11 mouse cellular contexts compared by ENCODE assay signal in genomic region chr9:15036807-15037206, GRCm38 (mm10). TPM values are rescaled to one million over a fixed set of nuclear protein-coding genes. Genes with fewer than 3 reads are reported as not detected.
DNase-seq lines count a peak whose midpoint lies in the region; ATAC-seq and TF ChIP-seq lines count a peak whose summit lies in the region.
"Had no signal": no experiment of that assay in that cellular context is flagged by ENCODE, and none has a peak within 500 bp of the region (broad histone marks: within the 10 kb centered on the region; RNA-seq: fewer than 3 reads in every experiment).

No protein-coding gene starts in this region.

- H3K4me2 ChIP-seq in heart, embryonic 11.5 days, result no peak overlapping the region
- H3K4me2 ChIP-seq in embryonic facial prominence, embryonic 12.5 days (replicated peaks), result no peak overlapping the region
- no peak overlapping the region for H3K4me2 ChIP-seq in hindbrain, postnatal 0 days (ENCODE audit: low read depth, low read length)
- no peak overlapping the region for H3K4me2 ChIP-seq in neural tube, embryonic 14.5 days (ENCODE audit: low read depth, low read length)
- H3K4me2 ChIP-seq: liver, embryonic 15.5 days had no signal

- H3K9me3 ChIP-seq in heart, embryonic 10.5 days, result no peaks in the 10 kb centered on the region
- no peaks in the 10 kb centered on the region for H3K9me3 ChIP-seq in heart, embryonic 11.5 days (replicated peaks; ENCODE audit: control insufficient read depth, low read length)
- H3K9me3 ChIP-seq in embryonic facial prominence, embryonic 12.5 days, result no peaks in the 10 kb centered on the region
- no peaks in the 10 kb centered on the region for H3K9me3 ChIP-seq in hindbrain, postnatal 0 days (ENCODE audit: low read length)
- H3K9me3 ChIP-seq in neural tube, embryonic 14.5 days (ENCODE audit: control insufficient read depth, low read length), result no peaks in the 10 kb centered on the region
- H3K9me3 ChIP-seq: liver, embryonic 15.5 days had no signal

- no peak for TF ChIP-seq CTCF in hindbrain, postnatal 0 days (IDR thresholded peaks at IDR 0.05; ENCODE audit: low read depth)

- 70% methylated on average over 4 of the region's 4 CpGs for WGBS in heart, embryonic 10.5 days
- 69% methylated on average over 4 of the region's 4 CpGs for WGBS in heart, embryonic 11.5 days (ENCODE audit: insufficient replicate concordance)
- WGBS in embryonic facial prominence, embryonic 12.5 days, result 39% methylated on average over 4 of the region's 4 CpGs
- 24% methylated on average over 4 of the region's 4 CpGs for WGBS in hindbrain, postnatal 0 days
- 44% methylated on average over 4 of the region's 4 CpGs for WGBS in neural tube, embryonic 14.5 days

- no peak for ATAC-seq in heart, embryonic 11.5 days (replicated peaks; ENCODE audit: insufficient number of reproducible peaks, low FRiP score, low TSS enrichment)
- ATAC-seq in embryonic facial prominence, embryonic 12.5 days (ENCODE audit: insufficient number of reproducible peaks, insufficient read depth, low FRiP score, low TSS enrichment), result 0 out of 2 replicates have a peak, but pooled peaks have one; percentile 16
- no peak; the same call in 1 of the 2 replicates for ATAC-seq in hindbrain, postnatal 0 days
- peak; percentile 65 for ATAC-seq in neural tube, embryonic 14.5 days (ENCODE audit: low read depth)

- 0 out of 2 replicates have a peak overlapping the region, but pooled peaks have one; percentile 29 for H3K27ac ChIP-seq in heart, embryonic 10.5 days
- no peak overlapping the region for H3K27ac ChIP-seq in heart, embryonic 11.5 days (ENCODE audit: low read depth, low read length)
- no peak overlapping the region for H3K27ac ChIP-seq in embryonic facial prominence, embryonic 12.5 days
- 0 out of 2 replicates have a peak overlapping the region, but pooled peaks have one; percentile 41 for H3K27ac ChIP-seq in hindbrain, postnatal 0 days
- no peak overlapping the region for H3K27ac ChIP-seq in neural tube, embryonic 14.5 days (ENCODE audit: low read depth, low read length)
- H3K27ac ChIP-seq: liver, embryonic 15.5 days had no signal

- H3K4me3 ChIP-seq in heart, embryonic 10.5 days, result no peak overlapping the region
- H3K4me3 ChIP-seq in heart, embryonic 11.5 days (ENCODE audit: low read depth, low read length), result no peak overlapping the region
- no peak overlapping the region for H3K4me3 ChIP-seq in embryonic facial prominence, embryonic 12.5 days
- no peak overlapping the region for H3K4me3 ChIP-seq in hindbrain, postnatal 0 days (ENCODE audit: low read length)
- H3K4me3 ChIP-seq in neural tube, embryonic 14.5 days (ENCODE audit: low read depth, low read length), result no peak overlapping the region
- H3K4me3 ChIP-seq: liver, embryonic 15.5 days had no signal

- no peak for DNase-seq in heart, embryonic 10.5 days (ENCODE audit: low spot score)
- DNase-seq in hindbrain, postnatal 0 days (ENCODE audit: low spot score), result peak; percentile 23
- DNase-seq in layer of hippocampus, postnatal 36 days, result no peak
- no peak for DNase-seq in kidney, postnatal 14 days
- no peak for DNase-seq in thymus, postnatal 10 days (ENCODE audit: low spot score in 2 of 2)
- DNase-seq: gastrocnemius, postnatal 14 days; thymus, postnatal 14 days had no signal

- no peak overlapping the region for H3K9ac ChIP-seq in heart, embryonic 11.5 days (ENCODE audit: low read depth, low read length)
- no peak overlapping the region for H3K9ac ChIP-seq in embryonic facial prominence, embryonic 12.5 days
- H3K9ac ChIP-seq in hindbrain, postnatal 0 days (replicated peaks; ENCODE audit: low read length), result no peak overlapping the region
- H3K9ac ChIP-seq in neural tube, embryonic 14.5 days (replicated peaks; ENCODE audit: low read depth, low read length), result no peak overlapping the region
- H3K9ac ChIP-seq: liver, embryonic 15.5 days had no signal

- H3K4me1 ChIP-seq in heart, embryonic 10.5 days, result peaks cover 3% of the 10 kb centered on the region; the same call in 1 of the 2 replicates
- H3K4me1 ChIP-seq in heart, embryonic 11.5 days (ENCODE audit: control insufficient read depth, insufficient read depth, low read length), result no peaks in the 10 kb centered on the region
- peaks cover 9% of the 10 kb centered on the region; the same call in 1 of the 2 replicates for H3K4me1 ChIP-seq in embryonic facial prominence, embryonic 12.5 days
- H3K4me1 ChIP-seq in hindbrain, postnatal 0 days (ENCODE audit: insufficient read depth, low read length), result 0 out of 2 replicates have a peak, but pooled peaks cover 3% of the 10 kb centered on the region
- H3K4me1 ChIP-seq in neural tube, embryonic 14.5 days (ENCODE audit: control insufficient read depth, insufficient read depth, low read length), result 0 out of 2 replicates have a peak, but pooled peaks cover 3% of the 10 kb centered on the region

- 0 out of 2 replicates have a peak, but pooled peaks cover 2% of the 10 kb centered on the region for H3K36me3 ChIP-seq in heart, embryonic 10.5 days
- no peaks in the 10 kb centered on the region for H3K36me3 ChIP-seq in heart, embryonic 11.5 days (ENCODE audit: control insufficient read depth, insufficient read depth, low read length)
- H3K36me3 ChIP-seq in embryonic facial prominence, embryonic 12.5 days, result no peaks in the 10 kb centered on the region; the same call in 1 of the 2 replicates
- no peaks in the 10 kb centered on the region for H3K36me3 ChIP-seq in hindbrain, postnatal 0 days (ENCODE audit: insufficient read depth, low read length)
- H3K36me3 ChIP-seq in neural tube, embryonic 14.5 days (ENCODE audit: control insufficient read depth, insufficient read depth, low read length), result no peaks in the 10 kb centered on the region
- H3K36me3 ChIP-seq: liver, embryonic 15.5 days had no signal

- no peaks in the 10 kb centered on the region for H3K27me3 ChIP-seq in heart, embryonic 10.5 days (ENCODE audit: insufficient read depth, poor library complexity, severe bottlenecking)
- H3K27me3 ChIP-seq in heart, embryonic 11.5 days (ENCODE audit: control insufficient read depth, insufficient read depth, low read length), result no peaks in the 10 kb centered on the region
- H3K27me3 ChIP-seq in embryonic facial prominence, embryonic 12.5 days, result no peaks in the 10 kb centered on the region
- no peaks in the 10 kb centered on the region for H3K27me3 ChIP-seq in hindbrain, postnatal 0 days (ENCODE audit: insufficient read depth, low read length)
- no peaks in the 10 kb centered on the region for H3K27me3 ChIP-seq in neural tube, embryonic 14.5 days (ENCODE audit: control insufficient read depth, insufficient read depth, low read length)
- H3K27me3 ChIP-seq: liver, embryonic 15.5 days had no signal

RNA-seq across cellular contexts. Expression of gene Panx1, which starts 8.5 kb away (rescaled TPM):
- 26.9 and 43.7 TPM in 2 replicates for polyA plus RNA-seq in heart, embryonic 10.5 days (2016; fragmentation: Nextera tagmentation; extraction: Ambion mirVana)
- polyA plus RNA-seq in heart, embryonic 11.5 days (2014; fragmentation: Nextera tagmentation; extraction: Ambion mirVana), result 30.1 and 30.4 TPM in 2 replicates
- polyA plus RNA-seq in embryonic facial prominence, embryonic 12.5 days (2016; fragmentation: Nextera tagmentation; extraction: Ambion mirVana), result 68.5 and 75.9 TPM in 2 replicates
- total RNA-seq in hindbrain, postnatal 0 days (2014; rRNA removed), result 95.0 and 120 TPM in 2 replicates
- polyA plus RNA-seq in hindbrain, postnatal 0 days (2015; fragmentation: Nextera tagmentation; extraction: Ambion mirVana), result 115 and 120 TPM in 2 replicates
- 209 and 211 TPM in 2 replicates for polyA plus RNA-seq in neural tube, embryonic 14.5 days (2014; fragmentation: Nextera tagmentation; extraction: Ambion mirVana)
- 10 to 100 TPM; 26.8 to 27.5 TPM for total RNA-seq in layer of hippocampus, postnatal 36 days (2021)

Comparison
In these comparisons a context has a peak if more than half of its experiments do, and no peak if none do; other contexts are left out.
1. H3K27ac ChIP-seq: peak in heart, embryonic 10.5 days (single experiment) and hindbrain, postnatal 0 days (single experiment); none in heart, embryonic 11.5 days (single experiment), embryonic facial prominence, embryonic 12.5 days (single experiment) and neural tube, embryonic 14.5 days (single experiment).
2. ATAC-seq: peak in embryonic facial prominence, embryonic 12.5 days (single experiment) and neural tube, embryonic 14.5 days (single experiment); none in heart, embryonic 11.5 days (single experiment) and hindbrain, postnatal 0 days (single experiment).